Mouse (Mus musculus): Measurements from ENCODE around the gene Tbc1d20.
"Not testable (repeated sequence)": the region's sequence is repeated elsewhere in the genome, so short reads cannot be mapped to it uniquely, and the experiment has no call there.

- not testable (repeated sequence) for TF ChIP-seq POLR2A (IDR thresholded peaks at IDR 0.05; ENCODE audit: extremely low read depth, insufficient read depth, low read length)
- TF ChIP-seq CTCF (IDR thresholded peaks at IDR 0.05; ENCODE audit: low read depth, low read length) = peak; percentile 41
Observed at GRCm38 (mm10) chr2:152358977-152359376, 65.3 kb downstream of the Tbc1d20 start.
